In the genomic region with DNA sequence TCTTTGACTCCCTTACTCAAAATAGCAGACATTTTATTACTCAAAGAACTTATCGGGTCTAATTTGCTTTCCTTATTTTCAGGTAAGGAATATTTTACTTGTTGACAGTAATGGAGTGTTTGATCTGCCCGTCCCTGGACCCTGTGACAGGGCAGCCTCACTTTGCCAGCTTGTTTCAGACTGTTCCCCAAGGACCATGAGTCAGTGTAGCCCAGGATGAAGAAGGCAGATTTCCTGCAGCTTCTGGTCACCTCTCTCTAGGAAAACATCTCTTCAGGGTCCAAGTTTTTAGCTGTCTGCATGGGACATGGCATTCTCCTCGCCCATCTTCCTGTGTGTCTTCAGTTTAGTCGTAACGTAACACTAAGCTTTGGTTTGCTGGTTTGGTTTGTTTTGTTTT, we compare ENCODE assay signal across 22 mouse cellular contexts. TPM values are rescaled to one million over a fixed set of nuclear protein-coding genes. Genes with fewer than 3 reads are reported as not detected.
"Had no signal": no experiment of that assay in that cellular context is flagged by ENCODE, and none has a peak within 500 bp of the region (broad histone marks: within the 10 kb centered on the region; RNA-seq: fewer than 3 reads in every experiment).

No protein-coding gene starts in this region.

- H3K27ac ChIP-seq: midbrain, embryonic 10.5 days; midbrain, embryonic 12.5 days; neural tube, embryonic 13.5 days; neural tube, embryonic 15.5 days; stomach, embryonic 15.5 days; stomach, postnatal 0 days had no signal

- H3K4me3 ChIP-seq: midbrain, embryonic 10.5 days; midbrain, embryonic 12.5 days; myocyte; neural tube, embryonic 13.5 days; neural tube, embryonic 15.5 days; stomach, embryonic 15.5 days had no signal

- DNase-seq: lung, adult 18-20 months; lung, embryonic 14.5 days; lung, postnatal 10 days; lung, postnatal 4 days; midbrain, embryonic 14.5 days; retina, postnatal 1 day; right cerebral cortex, adult 18-20 months; right cerebral cortex, postnatal 25 days; right cerebral cortex, postnatal 4 days; spleen, adult 18-20 months; thymus, adult 2 months; thymus, postnatal 25 days; thymus, postnatal 4 days had no signal

- H3K4me1 ChIP-seq: midbrain, embryonic 10.5 days; midbrain, embryonic 12.5 days; neural tube, embryonic 13.5 days; neural tube, embryonic 15.5 days; stomach, embryonic 15.5 days had no signal

RNA-seq across cellular contexts. Expression of a gene that starts 20.1 kb away (rescaled TPM):
- total RNA-seq: megakaryocyte-erythroid progenitor cell, adult 5-6 weeks had no signal
- polyA plus RNA-seq: myocyte; small intestine, adult 2 months; thymus, adult 2 months had no signal
